Mouse (Mus musculus): ENCODE measurements at regions not wholly inside any gene's neighbourhood (a gene's known extent, or its start where the extent isn't known, plus 50 kb on each side); places are given as distances from the start of the nearest gene placed in this dataset.

DNA sequence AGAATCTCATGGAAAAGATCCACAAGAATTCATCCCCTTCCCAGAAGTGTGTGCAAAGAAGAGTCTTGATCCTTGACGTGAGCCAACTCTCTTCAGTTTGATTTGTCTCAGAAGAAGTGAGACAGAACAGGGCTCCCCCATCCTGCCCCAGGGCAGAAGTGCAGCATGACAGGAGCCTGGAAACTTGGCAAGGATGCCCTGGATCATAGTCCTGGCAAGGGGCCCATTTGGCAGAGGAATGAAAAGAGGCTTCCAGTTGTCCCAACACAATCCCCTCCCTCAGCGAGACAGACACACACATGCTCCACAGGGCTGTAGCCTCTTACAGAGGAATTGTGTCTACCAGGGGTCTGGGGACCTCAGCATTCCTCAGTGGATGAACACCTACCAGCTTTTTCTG is 102.7 kb downstream of the Ptpn20 start:
- Histone ChIP-seq H3K4me3 (ENCODE audit: low read depth, low read length) (no peak overlapping the region), H3K27ac (ENCODE audit: low read depth, low read length) (no peak overlapping the region), H3K9ac (ENCODE audit: low read depth, low read length) (no peak overlapping the region), H3K27me3 (ENCODE audit: control insufficient read depth, insufficient read depth, low read length) (peaks cover 6% of the 10 kb centered on the region), H3K4me2 (no peak overlapping the region), H3K9me3 (replicated peaks; ENCODE audit: control insufficient read depth, low read length) (no peaks in the 10 kb centered on the region), H3K36me3 (ENCODE audit: control insufficient read depth, insufficient read depth, low read length) (no peaks in the 10 kb centered on the region), H3K4me1 (ENCODE audit: control insufficient read depth, insufficient read depth, low read length) (peaks cover 19% of the 10 kb centered on the region)
- WGBS (ENCODE audit: insufficient replicate concordance), result 45% methylated on average over 2 of the region's 2 CpGs
- ATAC-seq (replicated peaks; ENCODE audit: insufficient number of reproducible peaks, low FRiP score, low TSS enrichment), result no peak

DNA sequence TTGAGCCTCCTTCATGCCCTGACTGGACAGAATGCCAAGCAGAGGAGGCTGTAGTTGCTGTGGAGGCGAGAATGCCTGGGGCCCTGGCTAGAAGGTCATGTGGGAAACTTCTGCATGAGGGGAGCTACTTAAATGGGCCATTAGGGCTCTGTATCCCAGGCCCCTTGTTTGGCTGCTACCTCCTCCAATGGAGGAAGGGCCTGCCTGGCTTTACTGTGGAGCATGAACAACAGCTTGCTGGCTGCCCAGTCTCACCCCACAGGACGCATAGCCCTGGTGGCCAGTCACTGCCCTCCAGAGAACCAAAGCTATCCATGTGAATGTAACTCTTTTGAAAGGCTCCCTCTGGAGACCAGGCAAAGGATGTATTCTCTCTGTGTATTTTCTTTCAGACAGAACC is 105.2 kb downstream of the Ptpn20 start:
- Histone ChIP-seq H3K9ac (ENCODE audit: low read depth, low read length) (no peak overlapping the region), H3K4me2 (no peak overlapping the region), H3K4me1 (ENCODE audit: control insufficient read depth, insufficient read depth, low read length) (peaks cover 1% of the 10 kb centered on the region), H3K4me3 (ENCODE audit: low read depth, low read length) (no peak overlapping the region), H3K9me3 (replicated peaks; ENCODE audit: control insufficient read depth, low read length) (no peaks in the 10 kb centered on the region), H3K27me3 (ENCODE audit: control insufficient read depth, insufficient read depth, low read length) (peaks cover 6% of the 10 kb centered on the region), H3K36me3 (ENCODE audit: control insufficient read depth, insufficient read depth, low read length) (no peaks in the 10 kb centered on the region), H3K27ac (ENCODE audit: low read depth, low read length) (no peak overlapping the region)
- WGBS (ENCODE audit: insufficient replicate concordance), result 60% methylated on average over 2 of the region's 2 CpGs
- ATAC-seq (replicated peaks; ENCODE audit: insufficient number of reproducible peaks, low FRiP score, low TSS enrichment), result no peak

DNA sequence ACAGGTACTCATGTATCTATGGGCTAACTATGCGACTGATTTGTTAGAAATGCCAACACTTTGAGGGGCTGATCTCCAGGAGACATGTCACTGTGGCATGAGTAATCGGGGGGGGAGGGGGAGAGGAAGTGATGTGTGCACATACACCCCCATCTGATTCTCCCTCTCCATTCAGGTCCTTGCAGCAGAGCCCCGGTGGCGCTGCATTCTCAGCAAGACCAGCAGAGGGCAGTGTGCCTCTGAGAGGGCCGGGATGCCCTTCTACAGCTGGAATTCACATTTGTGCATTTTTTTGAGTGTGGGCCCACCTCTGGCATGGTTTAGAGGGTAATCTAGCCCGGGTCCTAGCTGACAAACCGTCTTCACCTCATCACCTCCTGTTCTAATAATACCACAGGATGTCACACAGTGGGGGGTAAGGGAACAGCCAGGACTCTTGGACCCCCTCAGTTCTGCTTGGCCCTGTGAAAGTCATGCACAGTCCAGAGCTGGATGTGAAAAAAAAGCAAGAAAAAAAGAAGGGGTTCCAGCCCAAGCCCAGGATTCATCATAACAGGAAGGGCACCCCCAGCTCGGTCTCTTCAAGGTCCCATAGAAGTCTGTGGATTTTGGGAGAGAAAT is 106.5 kb downstream of the Ptpn20 start:
- Histone ChIP-seq H3K27ac (ENCODE audit: low read depth, low read length) (no peak overlapping the region), H3K27me3 (ENCODE audit: control insufficient read depth, insufficient read depth, low read length) (peaks cover 6% of the 10 kb centered on the region), H3K36me3 (ENCODE audit: control insufficient read depth, insufficient read depth, low read length) (no peaks in the 10 kb centered on the region), H3K9ac (ENCODE audit: low read depth, low read length) (no peak overlapping the region), H3K4me3 (ENCODE audit: low read depth, low read length) (no peak overlapping the region), H3K4me2 (no peak overlapping the region), H3K4me1 (ENCODE audit: control insufficient read depth, insufficient read depth, low read length) (no peaks in the 10 kb centered on the region), H3K9me3 (replicated peaks; ENCODE audit: control insufficient read depth, low read length) (no peaks in the 10 kb centered on the region)
- 18% methylated on average over 8 of the region's 8 CpGs for WGBS (ENCODE audit: insufficient replicate concordance)
- 0 out of 2 replicates have a peak, but pooled peaks have one; percentile 37 for ATAC-seq (replicated peaks; ENCODE audit: insufficient number of reproducible peaks, low FRiP score, low TSS enrichment)

DNA sequence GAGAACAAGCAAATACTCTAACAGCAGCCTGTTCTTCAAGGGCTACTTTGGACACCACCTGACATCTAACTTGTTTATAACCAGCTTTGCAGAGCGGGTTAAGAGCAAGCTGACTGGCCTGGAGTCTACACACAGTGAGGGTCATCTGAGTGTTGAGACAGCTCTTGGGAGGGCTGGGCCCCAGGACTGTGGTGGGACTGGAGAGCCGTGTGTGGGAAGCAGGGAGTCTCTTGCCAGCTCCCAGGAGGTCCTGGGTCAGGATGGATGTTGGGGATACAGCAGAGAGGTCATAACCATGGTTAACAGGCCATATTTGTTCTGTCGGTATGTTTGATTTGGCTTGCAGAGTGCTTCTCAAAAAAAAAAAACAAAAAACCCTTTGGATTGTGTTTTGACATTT is 107.8 kb downstream of the Ptpn20 start:
- Histone ChIP-seq H3K36me3 (ENCODE audit: control insufficient read depth, insufficient read depth, low read length) (no peaks in the 10 kb centered on the region), H3K9me3 (replicated peaks; ENCODE audit: control insufficient read depth, low read length) (no peaks in the 10 kb centered on the region), H3K9ac (ENCODE audit: low read depth, low read length) (no peak overlapping the region), H3K27me3 (ENCODE audit: control insufficient read depth, insufficient read depth, low read length) (peaks cover 4% of the 10 kb centered on the region; the same call in 1 of the 2 replicates), H3K4me2 (no peak overlapping the region), H3K27ac (ENCODE audit: low read depth, low read length) (no peak overlapping the region), H3K4me1 (ENCODE audit: control insufficient read depth, insufficient read depth, low read length) (no peaks in the 10 kb centered on the region), H3K4me3 (ENCODE audit: low read depth, low read length) (no peak overlapping the region)
- WGBS (ENCODE audit: insufficient replicate concordance), result 69% methylated on average over 3 of the region's 3 CpGs
- ATAC-seq (replicated peaks; ENCODE audit: insufficient number of reproducible peaks, low FRiP score, low TSS enrichment), result no peak

DNA sequence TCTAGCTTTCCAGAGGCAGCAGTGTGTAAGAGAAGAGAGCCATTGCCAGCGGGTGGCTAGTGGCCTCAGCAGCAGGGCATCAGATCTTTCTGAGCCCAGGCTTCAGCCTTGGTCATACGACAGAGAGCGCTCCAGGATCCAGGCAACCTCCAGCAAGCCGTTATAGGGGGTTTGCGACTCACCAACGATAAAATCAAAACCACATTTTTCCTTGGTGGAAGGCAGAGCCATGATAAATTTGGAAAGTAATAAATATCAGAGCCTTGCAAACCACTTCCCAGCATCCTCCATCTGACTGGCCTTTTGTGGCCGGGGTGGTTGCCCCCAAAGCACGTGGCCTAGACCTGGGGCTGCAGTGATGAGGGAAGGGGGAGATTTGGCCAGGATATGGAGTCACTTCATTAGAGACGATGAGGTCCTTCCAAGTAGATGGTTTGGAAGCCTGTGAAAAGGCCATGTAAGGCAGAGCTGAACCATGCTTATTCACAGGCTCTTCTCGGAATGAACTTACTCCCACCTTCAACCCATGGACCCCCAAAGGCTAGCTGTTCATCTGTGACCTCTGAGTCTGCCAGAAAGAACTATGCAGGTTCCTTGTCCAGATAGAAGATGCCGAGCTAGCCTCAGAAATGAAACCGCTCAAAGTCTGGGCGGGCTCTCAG is 110.9 kb downstream of the Ptpn20 start:
- no peak for ATAC-seq (replicated peaks; ENCODE audit: insufficient number of reproducible peaks, low FRiP score, low TSS enrichment)
- Histone ChIP-seq H3K9ac (ENCODE audit: low read depth, low read length) (no peak overlapping the region), H3K4me1 (ENCODE audit: control insufficient read depth, insufficient read depth, low read length) (no peaks in the 10 kb centered on the region), H3K9me3 (replicated peaks; ENCODE audit: control insufficient read depth, low read length) (no peaks in the 10 kb centered on the region), H3K27ac (ENCODE audit: low read depth, low read length) (no peak overlapping the region), H3K27me3 (ENCODE audit: control insufficient read depth, insufficient read depth, low read length) (no peaks in the 10 kb centered on the region; the same call in 1 of the 2 replicates), H3K4me3 (ENCODE audit: low read depth, low read length) (no peak overlapping the region), H3K36me3 (ENCODE audit: control insufficient read depth, insufficient read depth, low read length) (no peaks in the 10 kb centered on the region), H3K4me2 (no peak overlapping the region)
- WGBS (ENCODE audit: insufficient replicate concordance), result 78% methylated on average over 13 of the region's 13 CpGs

DNA sequence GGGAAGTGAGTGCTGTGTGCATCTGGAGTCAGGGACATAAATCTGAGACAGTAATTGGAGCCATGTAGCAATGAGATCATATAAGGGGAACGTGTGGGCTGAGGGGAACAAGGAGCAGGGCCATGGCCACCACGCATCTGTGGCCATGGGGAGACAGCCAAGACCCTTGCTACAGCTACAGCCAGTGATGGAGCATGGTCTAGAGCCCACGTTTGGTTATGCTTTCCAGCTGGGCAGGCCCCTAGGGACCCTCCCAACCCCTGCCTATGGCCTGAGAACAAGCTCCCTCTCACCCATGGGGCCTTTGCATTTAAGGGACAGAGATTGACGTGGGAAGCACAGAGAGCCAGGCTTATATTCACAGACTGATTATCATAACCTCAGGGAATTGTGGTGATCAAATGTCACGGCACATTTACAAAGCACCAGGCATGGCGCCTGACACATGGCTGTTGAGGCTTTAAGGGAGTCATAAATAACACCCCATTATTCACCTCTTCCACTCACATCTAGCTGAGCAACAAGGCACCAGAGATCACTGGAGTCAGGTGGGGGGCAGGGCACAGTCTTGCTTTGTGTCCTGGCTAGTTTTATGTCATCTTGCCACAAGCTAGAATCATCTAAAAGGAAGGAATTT is 118.8 kb downstream of the Ptpn20 start:
- no peak overlapping the region for H3K4me2 ChIP-seq
- no peaks in the 10 kb centered on the region for H3K4me1 ChIP-seq (ENCODE audit: control insufficient read depth, insufficient read depth, low read length)
- H3K9me3 ChIP-seq (replicated peaks; ENCODE audit: control insufficient read depth, low read length), result no peaks in the 10 kb centered on the region
- no peak overlapping the region for H3K9ac ChIP-seq (ENCODE audit: low read depth, low read length)
- 70% methylated on average over 6 of the region's 6 CpGs for WGBS (ENCODE audit: insufficient replicate concordance)
- H3K4me3 ChIP-seq (ENCODE audit: low read depth, low read length), result no peak overlapping the region
- no peak for ATAC-seq (replicated peaks; ENCODE audit: insufficient number of reproducible peaks, low FRiP score, low TSS enrichment)
- H3K36me3 ChIP-seq (ENCODE audit: control insufficient read depth, insufficient read depth, low read length), result no peaks in the 10 kb centered on the region
- H3K27ac ChIP-seq (ENCODE audit: low read depth, low read length), result no peak overlapping the region
- H3K27me3 ChIP-seq (ENCODE audit: control insufficient read depth, insufficient read depth, low read length), result no peaks in the 10 kb centered on the region

DNA sequence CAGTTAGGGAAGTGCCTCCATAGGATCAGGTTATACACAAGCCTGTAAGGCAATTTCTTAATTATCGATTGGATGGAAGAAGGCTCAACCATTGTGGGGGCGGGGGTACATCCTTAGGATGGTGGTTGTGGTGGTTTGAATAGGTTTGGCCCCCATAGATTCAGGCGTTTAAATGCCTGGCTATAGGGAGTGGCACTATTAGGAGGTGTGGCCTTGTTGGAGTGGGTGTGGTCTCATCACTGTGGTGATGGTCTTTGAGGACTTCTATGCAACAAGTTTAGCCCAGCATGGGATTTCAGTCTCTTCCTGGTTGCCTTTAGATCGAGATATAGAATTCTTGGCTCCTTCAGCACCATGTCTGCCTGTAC is 119.3 kb downstream of the Ptpn20 start:
- 75% methylated on average over 4 of the region's 4 CpGs for WGBS (ENCODE audit: insufficient replicate concordance)
- no peak for ATAC-seq (replicated peaks; ENCODE audit: insufficient number of reproducible peaks, low FRiP score, low TSS enrichment)

DNA sequence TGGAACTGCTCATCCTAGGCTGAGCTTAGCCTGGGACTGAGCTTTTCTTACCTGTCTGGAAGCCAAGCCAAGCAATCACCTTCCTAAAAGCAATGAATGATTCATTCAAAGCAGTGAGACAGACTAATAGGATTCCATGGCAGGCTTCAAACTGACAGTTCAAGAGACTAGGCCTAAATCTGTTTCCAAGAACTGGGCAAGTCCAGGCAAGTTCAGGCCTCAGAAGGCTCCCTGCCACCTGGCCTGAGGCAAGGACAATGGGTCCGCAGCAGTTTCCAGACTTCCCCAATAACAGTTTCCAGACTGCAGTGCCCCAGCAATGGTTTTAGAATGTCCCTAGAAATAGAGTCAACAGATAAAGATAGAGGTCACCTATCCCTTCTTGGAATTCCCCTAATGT is 123.5 kb downstream of the Ptpn20 start:
- Histone ChIP-seq H3K9me3 (replicated peaks; ENCODE audit: control insufficient read depth, low read length) (no peaks in the 10 kb centered on the region), H3K4me1 (ENCODE audit: control insufficient read depth, insufficient read depth, low read length) (no peaks in the 10 kb centered on the region), H3K36me3 (ENCODE audit: control insufficient read depth, insufficient read depth, low read length) (no peaks in the 10 kb centered on the region), H3K27me3 (ENCODE audit: control insufficient read depth, insufficient read depth, low read length) (no peaks in the 10 kb centered on the region), H3K4me2 (no peak overlapping the region), H3K9ac (ENCODE audit: low read depth, low read length) (no peak overlapping the region), H3K4me3 (ENCODE audit: low read depth, low read length) (no peak overlapping the region), H3K27ac (ENCODE audit: low read depth, low read length) (no peak overlapping the region)
- 70% methylated on average over 1 of the region's 1 CpGs for WGBS (ENCODE audit: insufficient replicate concordance)
- ATAC-seq (replicated peaks; ENCODE audit: insufficient number of reproducible peaks, low FRiP score, low TSS enrichment), result no peak

More for the DNA sequence above, 119.3 kb downstream of the Ptpn20 start:
- no peak overlapping the region for H3K4me3 ChIP-seq (ENCODE audit: low read depth, low read length)
- H3K9ac ChIP-seq (ENCODE audit: low read depth, low read length), result no peak overlapping the region
- H3K4me2 ChIP-seq, result no peak overlapping the region
- no peaks in the 10 kb centered on the region for H3K27me3 ChIP-seq (ENCODE audit: control insufficient read depth, insufficient read depth, low read length)
- H3K9me3 ChIP-seq (replicated peaks; ENCODE audit: control insufficient read depth, low read length), result no peaks in the 10 kb centered on the region
- no peaks in the 10 kb centered on the region for H3K4me1 ChIP-seq (ENCODE audit: control insufficient read depth, insufficient read depth, low read length)
- H3K36me3 ChIP-seq (ENCODE audit: control insufficient read depth, insufficient read depth, low read length), result no peaks in the 10 kb centered on the region
- no peak overlapping the region for H3K27ac ChIP-seq (ENCODE audit: low read depth, low read length)
